Mouse (Mus musculus) hindbrain, embryonic 15.5 days (tissue): Measurements from ENCODE around the gene Myl3. TPM values are rescaled to one million over a fixed set of nuclear protein-coding genes. Genes with fewer than 3 reads are reported as not detected.

Experiments
- ATAC-seq: fragments of 200-750 bp; cut with Nextera tagmentation; 2 replicates; pipeline ENCODE4 v1.8.0; 2017; ENCODE audit warnings: low read depth, moderate number of reproducible peaks, moderate TSS enrichment; ENCODE audit not compliant: low FRiP score
- H3K27ac ChIP-seq: fragments of 300-500 bp; sonication (generic); replicated peaks from 2 replicates; pipeline ENCODE4 v1.5.1; 2015; ENCODE audit warnings: mild to moderate bottlenecking, inconsistent platforms
- H3K27me3 ChIP-seq: fragments of 300-500 bp; sonication (generic); 2 replicates; pipeline ENCODE4 v1.6.1; 2015; ENCODE audit warnings: control low read depth, inconsistent platforms
- H3K36me3 ChIP-seq: fragments of 300-500 bp; sonication (generic); 2 replicates; pipeline ENCODE4 v1.6.1; 2015; ENCODE audit warnings: control low read depth, inconsistent platforms
- H3K4me1 ChIP-seq: fragments of 300-500 bp; sonication (generic); replicated peaks from 2 replicates; pipeline ENCODE4 v1.6.1; 2015; ENCODE audit warnings: control low read depth, inconsistent platforms
- H3K4me2 ChIP-seq: fragments of 300-500 bp; sonication (generic); 2 replicates; pipeline ENCODE4 v1.6.1; 2015; ENCODE audit warnings: moderate library complexity, mild to moderate bottlenecking, inconsistent platforms
- H3K4me3 ChIP-seq: fragments of 300-500 bp; sonication (generic); 2 replicates; pipeline ENCODE4 v1.5.1; 2015; ENCODE audit warnings: mild to moderate bottlenecking, inconsistent platforms
- H3K9ac ChIP-seq: fragments of 300-500 bp; sonication (generic); 2 replicates; pipeline ENCODE4 v1.6.1; 2015; ENCODE audit warnings: inconsistent platforms
- H3K9me3 ChIP-seq: fragments of 300-500 bp; sonication (generic); 2 replicates; pipeline ENCODE4 v1.6.1; 2016; ENCODE audit warnings: control low read depth, inconsistent platforms
- WGBS: fragments of 180-500 bp; shearing (Covaris S2); methylation state at CpG from one replicate; pipeline ENCODE4 v1.1.7; 2015; 5-methylcytosine and 5-hydroxymethylcytosine counted together
- polyA plus RNA-seq: library from polyadenylated mRNA; unstranded; fragments of >200 nt; fragmentation: Nextera tagmentation; extraction: Ambion mirVana; gene quantifications from 2 replicates; pipeline ENCODE4 v1.2.1, GENCODE M21; 2015

Myl3 gene
- polyA plus RNA-seq, 1 experiment from 2014 or later = 0.17 TPM

DNA sequence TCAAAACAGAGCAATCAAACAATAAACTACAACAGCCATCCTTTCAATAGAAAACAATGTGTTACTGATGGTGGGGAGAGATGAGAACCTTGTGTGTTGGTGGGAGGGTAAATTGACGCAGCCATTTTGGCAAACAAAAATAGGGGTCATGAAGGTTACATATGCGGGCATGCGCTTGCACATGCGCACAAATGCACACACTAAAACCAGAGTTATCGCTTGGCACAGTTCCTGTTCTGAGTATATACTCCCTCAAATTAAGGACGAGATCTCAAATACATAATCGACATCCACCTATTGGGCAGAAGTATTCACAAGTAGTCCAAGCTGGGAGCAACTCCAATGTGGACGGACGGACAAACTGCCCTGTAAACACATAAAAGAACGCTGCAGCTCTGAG, 30.7 kb downstream of the Myl3 start:
- no peak for ATAC-seq
- WGBS = 94% methylated on average over 10 of the region's 10 CpGs

DNA sequence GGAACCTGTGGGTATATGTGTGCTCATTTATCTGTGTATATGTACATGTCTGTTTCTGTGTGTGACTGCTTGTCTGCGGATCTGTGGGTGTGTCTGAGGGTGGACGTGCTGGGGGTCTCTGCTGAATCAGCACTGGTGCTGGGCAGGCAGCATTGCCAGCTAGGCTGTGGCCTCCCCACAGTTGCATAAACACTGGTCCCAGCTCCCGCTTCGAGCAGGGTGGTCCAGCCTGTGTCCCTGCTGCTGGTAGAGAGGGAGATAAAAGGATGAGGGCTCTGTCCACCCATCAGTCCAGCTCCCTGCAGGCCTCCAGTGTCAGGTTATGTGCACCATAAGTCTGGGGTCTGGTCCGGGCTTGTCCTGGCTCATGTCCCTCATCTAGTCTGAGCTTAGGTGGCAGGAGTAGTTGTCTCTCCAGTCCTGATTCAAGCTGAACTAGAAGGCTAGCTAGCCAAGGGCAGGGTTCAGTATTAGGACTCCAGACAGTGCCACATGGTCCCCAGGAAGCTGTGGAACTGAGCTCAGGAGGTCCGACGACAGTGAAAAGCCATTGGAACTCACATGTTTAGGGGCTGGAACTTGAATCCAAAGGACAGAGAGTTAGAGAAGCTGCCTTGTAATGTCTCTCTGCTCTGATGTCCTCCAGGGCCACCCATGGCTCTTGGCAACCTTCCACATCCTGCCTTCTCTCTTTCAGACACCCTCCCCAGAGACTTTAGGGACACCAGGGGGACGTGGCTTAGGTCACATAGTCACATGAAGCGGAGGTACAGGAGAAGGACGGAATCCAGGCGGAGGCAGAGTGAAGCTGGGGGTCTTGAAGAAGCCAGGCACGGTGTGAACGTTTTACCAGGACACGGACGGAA, 33.0 kb downstream of the Myl3 start:
- ATAC-seq = no peak
- 74% methylated on average over 15 of the region's 15 CpGs for WGBS
- Histone ChIP-seq H3K4me2 (no peak overlapping the region), H3K36me3 (no peaks in the 10 kb centered on the region), H3K4me3 (no peak overlapping the region), H3K4me1 (no peaks in the 10 kb centered on the region), H3K27me3 (peaks cover 2% of the 10 kb centered on the region; the same call in 1 of the 2 replicates), H3K27ac (no peak overlapping the region), H3K9ac (no peak overlapping the region), H3K9me3 (no peaks in the 10 kb centered on the region)

More for the DNA sequence above, 30.7 kb downstream of the Myl3 start:
- H3K9ac ChIP-seq = no peak overlapping the region
- H3K36me3 ChIP-seq = no peaks in the 10 kb centered on the region
- no peaks in the 10 kb centered on the region for H3K27me3 ChIP-seq
- H3K9me3 ChIP-seq = no peaks in the 10 kb centered on the region
- H3K4me3 ChIP-seq = no peak overlapping the region
- H3K4me1 ChIP-seq = no peaks in the 10 kb centered on the region
- no peak overlapping the region for H3K27ac ChIP-seq
- no peak overlapping the region for H3K4me2 ChIP-seq

DNA sequence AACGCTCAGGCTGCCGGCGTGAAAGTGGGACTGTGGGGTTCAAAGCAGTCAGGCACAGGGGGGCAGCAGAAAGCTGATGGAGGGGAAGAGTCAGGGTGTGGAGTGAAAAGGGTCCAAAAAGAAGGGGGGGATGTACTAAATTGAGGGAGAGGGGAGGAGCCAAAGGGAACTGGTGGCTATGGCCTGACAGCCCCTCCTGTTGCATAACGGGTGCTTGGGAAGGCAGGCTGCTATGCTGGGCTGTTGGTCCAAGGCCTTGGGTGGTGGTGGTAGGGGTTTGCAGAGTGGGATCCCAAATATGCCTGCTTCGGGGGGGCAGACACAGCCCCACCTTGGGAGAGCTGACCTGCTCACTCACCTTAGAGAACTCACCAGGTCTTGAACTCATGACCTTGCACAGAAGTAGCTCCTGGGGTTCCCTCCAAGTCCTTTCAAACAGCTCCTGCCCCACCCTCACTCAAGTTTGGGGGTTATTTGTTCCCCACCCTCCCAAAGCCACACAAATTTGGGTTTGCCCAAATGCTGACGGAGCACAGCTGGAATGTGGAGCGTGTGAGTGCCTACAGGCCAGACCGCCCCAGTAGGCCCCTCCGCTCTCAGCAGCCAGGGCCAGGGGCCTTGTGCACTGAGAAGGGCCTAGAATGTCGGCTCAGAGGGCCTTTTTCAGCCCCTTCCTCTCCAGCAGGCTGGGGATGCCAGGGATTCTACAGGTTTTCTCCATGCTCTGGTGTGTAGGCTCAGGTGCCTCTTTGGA, 33.8 kb downstream of the Myl3 start:
- WGBS = 83% methylated on average over 10 of the region's 10 CpGs
- Histone ChIP-seq H3K36me3 (no peaks in the 10 kb centered on the region), H3K4me3 (no peak overlapping the region), H3K4me2 (no peak overlapping the region), H3K9me3 (no peaks in the 10 kb centered on the region), H3K27me3 (peaks cover 4% of the 10 kb centered on the region; the same call in 1 of the 2 replicates), H3K4me1 (peaks cover 2% of the 10 kb centered on the region), H3K9ac (no peak overlapping the region), H3K27ac (no peak overlapping the region)
- no peak for ATAC-seq

DNA sequence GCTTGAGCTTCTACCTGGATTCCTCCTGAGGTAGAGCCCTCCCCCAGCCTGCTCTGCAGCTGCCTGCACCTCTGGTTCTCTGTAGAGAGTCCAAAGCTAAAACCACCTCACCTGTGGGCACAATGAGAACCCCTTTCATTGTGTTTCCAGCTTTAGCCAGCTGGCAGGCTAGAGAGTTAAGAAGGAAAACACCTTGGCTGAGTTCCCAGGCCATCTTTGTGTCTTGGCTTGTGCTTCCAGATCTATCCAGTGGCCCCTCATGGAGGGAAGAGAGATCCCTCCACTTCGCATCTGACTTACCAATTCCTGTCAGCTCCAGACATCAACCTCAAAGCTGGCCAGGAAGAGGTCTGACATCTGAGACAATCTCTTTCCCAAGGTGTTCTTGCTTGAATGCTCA, 36.4 kb downstream of the Myl3 start:
- H3K9ac ChIP-seq = no peak overlapping the region
- H3K36me3 ChIP-seq = no peaks in the 10 kb centered on the region
- H3K4me1 ChIP-seq = peaks cover 14% of the 10 kb centered on the region
- no peaks in the 10 kb centered on the region for H3K9me3 ChIP-seq
- H3K4me3 ChIP-seq = no peak overlapping the region
- WGBS = 80% methylated on average over 1 of the region's 1 CpGs
- ATAC-seq = no peak
- peaks cover 4% of the 10 kb centered on the region; the same call in 1 of the 2 replicates for H3K27me3 ChIP-seq
- H3K27ac ChIP-seq = no peak overlapping the region
- H3K4me2 ChIP-seq = no peak overlapping the region

DNA sequence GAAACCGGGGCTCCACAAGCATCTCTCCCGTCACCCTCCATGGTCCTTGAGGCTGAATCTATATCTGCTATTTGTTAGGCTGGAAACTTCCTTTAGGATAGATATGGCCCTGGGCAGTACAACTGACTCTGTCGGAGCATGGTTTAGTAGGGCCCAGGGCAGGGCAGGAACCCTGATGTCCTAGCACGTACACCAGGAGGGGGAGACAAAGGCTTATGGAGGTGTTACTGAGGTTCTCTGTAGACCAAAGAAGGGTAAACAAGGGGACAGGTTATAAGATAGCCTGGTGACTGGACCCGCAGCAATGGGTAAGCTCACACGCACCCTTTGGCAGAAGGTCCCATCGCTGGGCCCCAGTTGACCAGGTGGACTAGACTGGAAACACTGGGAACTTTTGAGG, 36.9 kb downstream of the Myl3 start:
- no peak overlapping the region for H3K27ac ChIP-seq
- no peak for ATAC-seq
- H3K36me3 ChIP-seq = no peaks in the 10 kb centered on the region
- no peaks in the 10 kb centered on the region for H3K9me3 ChIP-seq
- H3K4me2 ChIP-seq = no peak overlapping the region
- peaks cover 14% of the 10 kb centered on the region for H3K4me1 ChIP-seq
- peaks cover 4% of the 10 kb centered on the region; the same call in 1 of the 2 replicates for H3K27me3 ChIP-seq
- 85% methylated on average over 7 of the region's 7 CpGs for WGBS
- no peak overlapping the region for H3K9ac ChIP-seq
- no peak overlapping the region for H3K4me3 ChIP-seq

DNA sequence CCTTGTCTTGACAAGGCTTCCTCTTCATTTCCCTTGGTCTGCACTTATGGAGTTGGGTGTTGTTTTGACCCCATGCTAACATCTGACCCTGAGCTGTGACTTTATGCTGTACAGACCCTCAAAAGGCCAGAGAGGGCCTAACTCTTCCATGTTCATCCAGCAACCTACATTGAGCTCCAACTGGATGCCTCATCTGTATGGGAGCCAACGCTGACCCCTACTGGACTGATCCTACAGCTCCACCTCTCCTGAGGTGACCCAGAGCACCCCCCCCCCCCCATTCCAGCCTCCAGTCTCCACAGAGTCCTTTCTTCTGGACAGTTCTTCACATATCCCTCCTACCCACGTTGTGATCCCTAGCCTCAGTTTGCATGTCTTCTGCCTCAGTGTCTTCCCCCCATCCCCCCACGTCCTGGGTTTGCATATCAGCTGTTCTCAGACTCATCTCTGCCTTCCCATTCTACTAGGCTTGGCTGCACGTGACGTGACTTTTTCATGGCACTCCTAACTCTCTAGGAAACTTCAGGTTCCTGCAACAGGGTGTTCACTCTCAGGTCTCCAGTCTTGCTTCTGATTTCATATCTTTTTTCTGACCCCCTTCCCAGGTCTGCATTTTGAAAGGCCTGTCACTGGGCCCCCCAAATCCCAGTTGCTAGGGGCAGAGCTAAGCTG, 37.7 kb downstream of the Myl3 start:
- no peak overlapping the region for H3K27ac ChIP-seq
- no peaks in the 10 kb centered on the region for H3K9me3 ChIP-seq
- H3K4me1 ChIP-seq = peaks cover 14% of the 10 kb centered on the region
- H3K9ac ChIP-seq = no peak overlapping the region
- no peaks in the 10 kb centered on the region for H3K36me3 ChIP-seq
- no peak for ATAC-seq
- H3K4me2 ChIP-seq = no peak overlapping the region
- H3K4me3 ChIP-seq = no peak overlapping the region
- WGBS = 56% methylated on average over 5 of the region's 5 CpGs
- peaks cover 4% of the 10 kb centered on the region; the same call in 1 of the 2 replicates for H3K27me3 ChIP-seq

DNA sequence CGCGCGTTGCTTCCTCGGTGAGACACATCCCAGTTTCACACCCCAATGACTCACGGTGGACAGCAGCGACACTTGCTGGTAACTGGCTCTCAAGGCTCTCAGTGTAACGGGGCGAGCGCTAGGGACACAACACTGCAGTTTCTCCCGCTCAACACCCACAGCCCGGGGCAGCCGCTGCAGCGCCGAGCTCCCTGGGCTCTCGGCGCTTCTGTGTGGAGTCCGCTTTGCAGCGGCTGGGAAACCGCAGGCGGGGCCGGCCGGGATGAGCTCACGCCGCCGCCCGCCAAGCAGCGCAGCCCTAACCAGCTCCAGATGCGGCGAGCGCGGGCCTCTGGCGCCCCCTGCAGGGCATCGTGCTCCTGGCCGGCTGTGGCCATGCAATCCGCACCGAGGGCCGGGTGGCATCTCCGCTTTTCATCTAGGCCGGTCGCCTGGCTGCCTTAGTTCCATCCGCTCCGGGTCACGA, 39.6 kb downstream of the Myl3 start:
- peak overlapping the region; percentile 46 for H3K4me3 ChIP-seq

DNA sequence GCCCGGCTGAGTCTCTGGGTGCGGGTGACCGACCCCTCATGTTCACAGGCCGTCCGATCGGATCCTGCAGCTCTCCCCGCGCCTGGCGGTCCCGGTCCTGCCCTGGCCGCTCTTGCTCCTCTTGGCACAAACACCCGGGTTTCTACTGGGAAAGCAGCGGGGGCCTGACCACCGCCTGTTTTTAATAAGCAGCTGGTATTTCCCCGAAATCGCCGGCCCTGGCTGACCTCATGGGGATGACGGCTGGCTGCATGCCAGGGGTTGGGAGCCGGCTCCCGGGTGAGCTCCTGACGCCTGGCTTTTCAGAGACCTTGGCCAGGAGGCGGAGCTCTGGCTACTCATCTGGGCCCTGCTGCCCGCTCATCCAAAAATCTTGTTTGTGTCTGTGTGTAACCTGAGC, 40.1 kb downstream of the Myl3 start:
- H3K9me3 ChIP-seq = no peaks in the 10 kb centered on the region
- H3K27me3 ChIP-seq = peaks cover 4% of the 10 kb centered on the region; the same call in 1 of the 2 replicates
- peak; percentile 61 for ATAC-seq
- peak overlapping the region; percentile 46 for H3K4me3 ChIP-seq
- peak overlapping the region; percentile 71 for H3K4me2 ChIP-seq
- 2% methylated on average over 23 of the region's 23 CpGs for WGBS
- H3K36me3 ChIP-seq = no peaks in the 10 kb centered on the region
- H3K9ac ChIP-seq = peak overlapping the region; percentile 61
- peaks cover 14% of the 10 kb centered on the region for H3K4me1 ChIP-seq
- peak overlapping the region; percentile 82 for H3K27ac ChIP-seq

More for the DNA sequence above, 39.6 kb downstream of the Myl3 start:
- Histone ChIP-seq H3K9ac (peak overlapping the region; percentile 61), H3K27ac (peak overlapping the region; percentile 82), H3K9me3 (no peaks in the 10 kb centered on the region), H3K4me1 (peaks cover 14% of the 10 kb centered on the region), H3K36me3 (no peaks in the 10 kb centered on the region), H3K27me3 (peaks cover 4% of the 10 kb centered on the region; the same call in 1 of the 2 replicates), H3K4me2 (peak overlapping the region; percentile 71)
- ATAC-seq = peak; percentile 97
- WGBS = under 1% methylated on average over 43 of the region's 43 CpGs

DNA sequence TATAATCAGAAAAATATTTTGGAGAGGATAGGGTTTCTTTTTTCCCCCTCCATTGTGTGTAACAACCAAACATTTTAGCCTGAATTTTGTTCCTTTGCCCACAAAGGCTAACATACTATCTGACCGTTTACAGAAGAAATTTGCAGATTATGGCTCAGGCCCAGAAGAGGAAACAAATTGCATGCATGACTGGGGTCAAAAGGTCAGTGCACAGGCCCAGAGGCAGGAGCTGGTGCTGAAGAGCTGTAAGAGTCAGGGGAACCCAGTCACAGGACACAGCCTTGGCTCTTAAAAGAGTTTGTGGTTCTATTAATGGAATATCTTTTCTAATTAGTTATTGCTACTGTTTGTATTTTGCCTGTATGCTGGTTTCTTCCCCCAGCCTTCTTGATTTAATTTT, 42.0 kb downstream of the Myl3 start:
- no peak overlapping the region for H3K4me3 ChIP-seq
- no peak overlapping the region for H3K27ac ChIP-seq
- peaks cover 4% of the 10 kb centered on the region; the same call in 1 of the 2 replicates for H3K27me3 ChIP-seq
- no peak overlapping the region for H3K4me2 ChIP-seq
- H3K36me3 ChIP-seq = no peaks in the 10 kb centered on the region
- 38% methylated on average over 1 of the region's 1 CpGs for WGBS
- no peak overlapping the region for H3K9ac ChIP-seq
- peaks cover 14% of the 10 kb centered on the region for H3K4me1 ChIP-seq
- no peaks in the 10 kb centered on the region for H3K9me3 ChIP-seq
- no peak for ATAC-seq

DNA sequence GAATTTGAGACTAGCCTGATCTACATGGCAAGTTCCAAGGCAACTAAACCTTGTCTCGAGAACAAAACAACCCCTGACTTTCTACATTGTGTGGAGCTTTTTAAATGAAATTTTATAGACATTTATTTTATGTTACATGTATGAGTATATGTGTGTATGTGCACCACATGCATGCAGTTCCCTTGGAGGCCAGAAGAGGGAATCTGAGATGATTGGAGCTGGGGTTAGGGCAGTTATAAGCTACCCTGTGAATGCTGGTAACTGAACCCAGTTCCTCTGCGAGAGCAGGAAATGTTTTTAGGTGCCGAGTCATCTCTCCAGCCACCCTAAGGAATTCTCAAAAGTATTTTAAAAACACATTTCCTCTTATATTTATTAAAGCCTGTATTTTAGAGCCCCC, 46.5 kb downstream of the Myl3 start:
- no peaks in the 10 kb centered on the region for H3K4me1 ChIP-seq
- H3K36me3 ChIP-seq = no peaks in the 10 kb centered on the region
- H3K27me3 ChIP-seq = no peaks in the 10 kb centered on the region
- no peak for ATAC-seq
- H3K4me2 ChIP-seq = no peak overlapping the region
- H3K9me3 ChIP-seq = no peaks in the 10 kb centered on the region
- no peak overlapping the region for H3K9ac ChIP-seq
- WGBS = 88% methylated on average over 3 of the region's 3 CpGs
- no peak overlapping the region for H3K27ac ChIP-seq
- no peak overlapping the region for H3K4me3 ChIP-seq

DNA sequence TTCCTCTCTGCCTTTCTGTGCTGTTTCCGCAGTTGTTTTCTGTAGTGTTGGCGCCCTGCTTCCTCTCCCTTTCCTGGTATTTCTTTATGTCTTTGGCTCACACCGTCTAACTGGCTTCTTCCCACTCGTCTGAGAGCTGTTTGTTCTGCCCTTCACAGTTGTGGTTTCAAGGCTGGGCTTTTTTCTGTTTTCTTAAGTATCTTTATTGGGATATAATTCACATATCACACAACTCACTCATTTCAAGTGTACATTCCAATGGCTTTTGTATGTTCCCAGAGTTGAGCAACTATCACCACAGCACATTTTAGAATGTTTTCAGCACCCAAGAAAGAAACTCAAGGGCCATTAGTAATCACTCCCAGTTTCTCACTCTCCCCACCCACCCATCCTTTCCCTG, 48.8 kb downstream of the Myl3 start:
- ATAC-seq = no peak
- Histone ChIP-seq H3K9me3 (no peaks in the 10 kb centered on the region), H3K4me3 (no peak overlapping the region), H3K9ac (no peak overlapping the region), H3K36me3 (no peaks in the 10 kb centered on the region), H3K27me3 (no peaks in the 10 kb centered on the region), H3K4me2 (no peak overlapping the region), H3K4me1 (no peaks in the 10 kb centered on the region), H3K27ac (no peak overlapping the region)
- WGBS = 80% methylated on average over 4 of the region's 4 CpGs
